Mouse (Mus musculus): ENCODE results near the gene Sestd1.

- no peak for TF ChIP-seq POLR2A (IDR thresholded peaks at IDR 0.05; ENCODE audit: insufficient read depth, low read depth, low read length)
- TF ChIP-seq CTCF (IDR thresholded peaks at IDR 0.05; ENCODE audit: insufficient read depth, low read depth, low read length): no peak
These were observed 134.1 kb downstream of the Sestd1 start for GRCm38 (mm10) chr2:77146291-77146690.

Data from olfactory bulb, adult 2 months (tissue).